Mouse (Mus musculus): Measurements from ENCODE around the gene Casq1. TPM values are rescaled to one million over a fixed set of nuclear protein-coding genes. Genes with fewer than 3 reads are reported as not detected.
A peak's percentile ranks its signal among the peaks of the same experiment; 100 is the strongest.

The Casq1 gene
- total RNA-seq, 2 experiments from 2014 or later: not detected

DNA sequence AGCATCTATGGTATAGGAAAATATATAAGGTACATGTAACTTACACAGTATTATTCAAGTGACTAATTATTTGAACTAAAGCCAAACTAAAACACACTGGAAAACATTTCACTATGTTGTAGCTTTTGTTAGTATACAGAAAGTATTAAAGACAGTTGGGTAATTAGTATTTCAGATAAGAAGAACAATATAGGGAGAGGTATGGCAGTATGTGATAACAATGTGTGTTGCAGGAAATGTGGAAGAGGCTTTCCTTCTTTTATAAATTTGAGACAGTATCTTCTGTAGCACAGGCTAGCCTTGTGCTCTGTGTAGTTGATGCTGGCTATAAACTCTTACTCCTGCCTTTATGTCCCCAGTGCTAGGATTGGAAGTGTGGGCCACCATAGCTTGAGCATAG is 35.8 kb downstream of the Casq1 start:
- ATAC-seq (ENCODE audit: poor library complexity, severe bottlenecking): no peak

DNA sequence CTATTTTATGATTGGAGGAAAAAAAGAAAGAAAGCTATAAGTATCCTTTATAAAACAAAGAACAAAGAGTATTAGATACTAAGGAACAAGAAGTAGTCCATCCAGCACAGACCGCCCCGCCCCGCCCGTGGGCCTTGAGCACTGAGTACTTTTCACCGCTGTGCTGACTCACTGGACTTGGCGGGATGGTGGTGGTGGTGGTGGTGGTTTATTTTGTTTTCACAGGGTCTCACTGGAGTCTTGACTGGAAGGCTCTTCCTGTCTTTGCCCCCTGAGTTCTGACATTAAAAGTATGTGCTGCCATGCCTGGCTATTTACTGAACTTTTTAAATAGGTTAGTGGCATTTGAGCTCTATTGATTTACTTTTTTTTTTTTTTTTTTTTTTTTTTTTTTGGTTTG is 36.6 kb downstream of the Casq1 start:
- ATAC-seq (ENCODE audit: poor library complexity, severe bottlenecking): no peak

DNA sequence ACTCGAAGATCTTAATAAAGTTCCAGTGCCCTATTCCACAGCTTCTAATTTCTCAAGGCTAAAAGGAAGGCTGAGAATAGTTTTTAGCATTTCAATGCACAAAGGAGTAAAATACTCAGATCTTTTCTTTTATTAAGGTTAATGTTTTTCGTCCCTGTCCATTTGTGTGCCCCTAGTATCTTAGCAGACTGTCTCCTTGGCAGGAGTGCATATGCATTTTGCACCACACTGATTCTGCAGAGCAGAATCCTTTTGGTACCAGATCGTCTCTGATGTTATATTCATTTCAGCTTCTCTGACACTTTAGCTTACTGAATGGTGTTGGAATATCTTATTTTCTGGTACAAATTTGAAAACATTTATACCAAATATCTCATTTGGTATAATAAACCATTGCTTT is 37.9 kb downstream of the Casq1 start:
- ATAC-seq (ENCODE audit: poor library complexity, severe bottlenecking): no peak

DNA sequence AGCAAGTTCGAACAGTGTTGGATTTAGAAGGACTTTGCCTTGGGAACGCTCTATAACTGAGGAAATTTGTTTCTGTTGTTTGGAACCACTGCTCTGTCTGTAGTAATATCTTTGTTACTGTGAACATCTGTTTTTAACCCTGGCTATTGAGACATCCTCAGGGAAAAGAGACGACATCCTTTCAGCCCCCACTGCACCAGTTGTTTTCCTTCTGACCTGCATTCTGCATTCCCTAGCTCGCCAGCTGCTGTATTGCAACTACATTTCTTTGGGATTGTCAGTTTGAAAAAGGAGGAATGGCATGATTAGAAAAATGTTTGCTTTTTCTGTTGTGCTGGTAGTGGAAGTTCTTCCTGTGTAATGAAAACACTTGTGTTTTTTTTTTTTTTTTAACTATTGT is 38.8 kb downstream of the Casq1 start:
- no peak for ATAC-seq (ENCODE audit: poor library complexity, severe bottlenecking)

DNA sequence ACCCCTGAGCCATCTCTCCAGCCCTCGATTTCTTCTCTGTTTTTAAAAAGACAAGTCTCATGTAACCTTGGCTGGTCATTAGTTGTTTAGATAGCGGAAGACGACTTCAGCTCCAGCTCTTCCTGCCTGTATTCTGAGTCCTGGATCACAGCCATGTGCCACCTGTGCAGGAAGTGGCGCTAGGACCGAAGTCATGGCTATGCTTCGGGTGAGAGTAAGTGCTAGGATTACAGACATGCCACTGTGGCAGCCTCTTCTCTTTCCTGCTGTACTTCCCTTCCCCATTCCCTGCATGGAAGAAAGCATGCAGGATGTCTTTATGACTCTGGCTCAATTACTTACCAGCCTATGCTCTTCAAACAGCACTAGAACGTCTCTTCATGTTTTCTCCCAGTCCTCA is 40.6 kb downstream of the Casq1 start:
- ATAC-seq (ENCODE audit: poor library complexity, severe bottlenecking): no peak

DNA sequence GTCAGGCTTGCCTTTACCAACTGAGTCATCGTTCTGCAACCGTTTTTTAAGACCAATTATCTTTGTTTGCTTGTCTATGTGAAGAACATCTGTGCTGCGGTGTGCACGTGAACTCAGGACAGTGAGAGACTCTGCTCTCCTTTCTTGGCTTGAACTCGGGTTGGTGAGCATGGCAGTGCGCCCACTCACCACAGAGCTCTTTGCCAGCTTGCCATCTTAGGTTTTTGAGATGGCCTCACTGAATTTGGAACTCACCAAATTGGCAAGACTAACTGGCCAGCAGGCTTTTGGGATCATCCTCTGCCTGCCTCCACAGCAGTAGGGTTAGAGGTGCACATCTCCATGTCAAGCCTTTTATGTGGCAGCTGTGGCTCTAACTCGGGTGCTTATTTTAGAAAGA is 41.9 kb downstream of the Casq1 start:
- no peak for ATAC-seq (ENCODE audit: poor library complexity, severe bottlenecking)

DNA sequence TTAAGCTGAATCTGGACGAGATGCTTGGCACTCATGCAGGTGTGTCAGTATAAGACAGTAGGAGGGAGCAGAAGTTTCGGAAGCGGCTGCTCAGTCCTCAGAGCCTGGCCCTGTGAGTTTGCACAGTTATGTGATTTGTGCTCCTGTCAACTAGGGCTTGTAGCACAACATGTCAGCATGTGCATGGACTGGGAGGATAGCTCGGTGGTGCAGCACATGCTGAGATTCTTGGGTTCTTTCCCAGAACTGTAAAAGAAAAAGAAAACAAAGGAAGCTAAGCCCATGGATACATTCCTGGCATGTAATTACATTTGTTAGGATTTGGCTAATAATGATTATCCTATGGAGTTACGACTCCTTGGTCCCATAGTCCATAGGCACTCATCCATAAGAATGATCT is 46.5 kb downstream of the Casq1 start:
- no peak for ATAC-seq (ENCODE audit: poor library complexity, severe bottlenecking)

DNA sequence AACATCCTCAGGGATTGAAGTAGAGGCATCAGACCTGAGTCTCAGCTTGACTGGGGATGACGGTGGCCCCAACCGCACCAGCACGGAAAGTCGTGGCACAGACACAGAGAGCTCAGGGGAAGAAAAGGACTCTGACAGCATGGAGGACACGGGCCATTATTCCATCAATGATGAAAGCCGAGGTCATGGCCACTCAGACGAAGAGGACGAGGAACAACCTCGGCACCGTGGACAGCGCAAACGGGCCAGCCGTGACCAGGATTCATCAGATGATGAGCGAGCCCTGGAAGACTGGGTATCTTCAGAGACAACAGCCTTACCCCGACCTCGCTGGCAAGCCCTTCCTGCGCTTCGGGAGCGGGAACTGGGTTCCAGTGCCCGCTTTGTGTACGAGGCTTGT is 47.3 kb downstream of the Casq1 start:
- ATAC-seq (ENCODE audit: poor library complexity, severe bottlenecking): no peak

DNA sequence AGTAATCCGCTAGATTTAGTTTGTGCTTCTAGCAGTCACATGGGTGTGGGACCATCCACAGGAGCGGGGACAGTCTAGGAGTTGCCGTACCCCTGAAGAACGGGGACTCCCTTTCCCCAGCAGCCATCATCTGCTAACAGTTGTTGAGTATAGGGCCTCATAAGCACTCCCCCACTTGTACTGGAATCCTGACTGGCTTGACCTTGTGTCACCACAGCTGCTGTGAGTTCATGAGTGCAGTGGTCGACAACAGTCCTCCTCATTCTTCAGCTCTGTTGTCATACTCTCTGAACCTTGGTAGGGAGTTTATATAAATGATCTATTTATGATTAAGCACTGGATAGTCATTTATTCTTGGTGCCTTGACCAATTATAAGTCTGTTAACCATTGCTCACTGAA is 49.9 kb downstream of the Casq1 start:
- no peak for ATAC-seq (ENCODE audit: poor library complexity, severe bottlenecking)

DNA sequence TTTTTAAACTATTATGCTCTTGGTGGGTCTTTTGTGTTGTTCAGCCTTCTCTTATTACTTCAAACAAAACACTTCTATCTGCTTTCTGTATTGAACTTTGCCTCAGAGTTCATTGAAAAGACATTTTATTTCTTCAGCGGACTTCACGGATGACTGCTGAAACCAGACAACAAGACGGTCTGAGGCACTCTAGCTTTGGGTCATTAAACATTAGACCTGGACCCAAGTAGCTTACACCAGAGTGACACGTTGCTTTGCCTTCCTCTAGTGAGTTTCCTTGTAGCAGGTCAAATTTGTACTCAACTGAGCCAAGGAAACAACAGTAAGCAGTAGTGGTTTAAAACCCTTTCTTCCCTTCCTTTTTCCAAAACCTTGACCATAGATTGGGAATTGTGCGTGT is 51.8 kb downstream of the Casq1 start:
- ATAC-seq (ENCODE audit: poor library complexity, severe bottlenecking): no peak

DNA sequence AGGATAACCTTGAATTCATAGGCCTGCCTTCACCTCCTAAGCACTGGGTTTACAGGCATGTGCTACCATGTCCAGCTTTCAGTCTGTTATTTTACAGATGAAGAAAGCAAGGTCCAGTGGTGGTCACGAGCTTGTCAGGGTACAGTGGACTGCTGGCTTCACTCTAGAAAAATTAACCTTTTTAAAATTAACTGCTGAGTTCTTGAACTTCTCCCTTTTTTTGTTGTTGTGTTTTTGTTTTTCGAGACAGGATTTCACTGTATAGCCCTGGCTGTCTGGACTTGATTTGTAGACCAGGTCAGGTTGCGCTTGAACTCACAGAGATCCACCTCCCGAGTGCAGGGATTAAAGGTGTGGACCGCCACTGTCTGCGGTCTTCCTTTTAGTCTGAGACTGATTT is 56.7 kb downstream of the Casq1 start:
- no peak for ATAC-seq (ENCODE audit: poor library complexity, severe bottlenecking)

DNA sequence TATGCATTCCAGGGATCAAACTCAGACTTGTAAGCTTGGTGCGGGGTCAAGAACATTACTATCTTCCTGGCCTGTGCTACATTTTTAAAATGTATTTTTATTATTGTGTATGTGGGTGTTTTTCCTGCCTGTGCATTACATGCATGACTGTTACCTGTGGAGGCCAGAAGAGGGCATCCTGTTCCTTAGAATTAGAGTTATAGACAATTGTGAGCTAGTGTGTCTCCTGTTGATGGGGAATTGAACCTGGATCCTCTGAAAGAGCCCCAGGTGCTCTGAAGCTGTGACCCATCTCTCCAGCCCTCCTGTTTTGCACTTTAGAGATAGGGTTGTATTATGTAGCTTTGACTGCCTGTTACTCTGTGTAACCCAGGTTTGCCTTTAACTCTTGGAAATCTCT is 57.7 kb downstream of the Casq1 start:
- 0 out of 2 replicates have a peak, but pooled peaks have one; percentile 49 for ATAC-seq (ENCODE audit: poor library complexity, severe bottlenecking)

DNA sequence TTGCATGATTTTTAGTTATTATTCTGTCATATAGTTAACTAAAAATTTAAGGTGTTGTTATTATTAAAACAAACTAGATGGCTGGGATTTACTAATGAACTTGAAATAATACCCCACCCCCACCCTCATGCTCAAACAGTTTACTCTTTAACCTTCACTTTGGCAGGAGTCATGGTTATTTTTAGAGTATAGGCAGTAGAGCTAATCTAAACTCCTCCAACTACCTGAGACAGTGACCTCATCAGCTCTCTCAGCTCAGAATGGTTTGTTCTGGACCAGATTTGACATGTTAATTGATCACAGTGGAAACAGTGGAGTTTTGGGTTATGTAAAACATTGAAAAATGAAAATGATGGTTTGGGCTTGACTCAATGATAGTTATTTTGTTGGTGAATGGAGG is 59.2 kb downstream of the Casq1 start:
- no peak for ATAC-seq (ENCODE audit: poor library complexity, severe bottlenecking)

DNA sequence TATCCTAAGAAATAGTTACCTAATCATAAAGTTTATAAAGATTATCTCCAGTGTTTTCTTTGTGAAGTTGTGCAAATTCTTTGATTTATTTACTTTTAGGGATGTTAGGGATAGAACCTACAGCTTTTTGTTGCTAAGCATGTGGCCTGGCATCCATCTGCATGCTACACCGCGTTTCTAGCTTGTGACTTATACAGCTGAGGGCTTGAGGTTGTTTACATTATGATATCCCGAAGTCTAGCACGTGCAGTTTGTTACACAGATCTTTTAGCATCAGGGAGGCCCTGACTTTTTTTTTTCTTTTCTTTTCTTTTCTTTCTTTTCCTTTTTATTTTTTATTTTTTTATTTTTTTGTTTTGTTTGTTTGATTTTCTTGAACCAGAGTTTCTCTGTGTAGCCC is 59.7 kb downstream of the Casq1 start:
- no peak for ATAC-seq (ENCODE audit: poor library complexity, severe bottlenecking)

Other genes with a start within 250 kb of the Casq1 start
- gene Vangl2, start 191.4 kb downstream of the Casq1 start, total RNA-seq (2015): 2.1 and 2.8 TPM in 2 replicates
- gene Vangl2, start 191.4 kb downstream of the Casq1 start, total RNA-seq (2017): 1.8 and 2.5 TPM in 2 replicates
- gene Nhlh1, start 162.3 kb downstream of the Casq1 start, total RNA-seq (2015): not detected in 2 replicates
- gene Nhlh1, start 162.3 kb downstream of the Casq1 start, total RNA-seq (2017): not detected in 2 replicates
- 120 and 132 TPM in 2 replicates for gene Copa, start 137.3 kb downstream of the Casq1 start, total RNA-seq (2015)
- gene Copa, start 137.3 kb downstream of the Casq1 start, total RNA-seq (2017): 122 and 132 TPM in 2 replicates
- gene Ncstn, start 137.1 kb downstream of the Casq1 start, total RNA-seq (2015): 81.2 and 87.8 TPM in 2 replicates
- gene Ncstn, start 137.1 kb downstream of the Casq1 start, total RNA-seq (2017): 39.8 and 45.5 TPM in 2 replicates
- 16.6 and 17.5 TPM in 2 replicates for gene Pex19, start 93.1 kb downstream of the Casq1 start, total RNA-seq (2015)
- gene Pex19, start 93.1 kb downstream of the Casq1 start, total RNA-seq (2017): 33.9 and 36.5 TPM in 2 replicates
- gene Dcaf8, start 71.8 kb downstream of the Casq1 start, total RNA-seq (2015): 18.9 and 19.4 TPM in 2 replicates
- 63.9 and 71.6 TPM in 2 replicates for gene Dcaf8, start 71.8 kb downstream of the Casq1 start, total RNA-seq (2017)
- gene Pea15a, start 13.1 kb downstream of the Casq1 start, total RNA-seq (2015): 16.1 and 17.5 TPM in 2 replicates
- 13.6 and 18.5 TPM in 2 replicates for gene Pea15a, start 13.1 kb downstream of the Casq1 start, total RNA-seq (2017)
- not detected in 2 replicates for gene Atp1a4, start 38.5 kb upstream of the Casq1 start, total RNA-seq (2015)
- gene Atp1a4, start 38.5 kb upstream of the Casq1 start, total RNA-seq (2017): not detected in 2 replicates
- gene Igsf8, start 41.8 kb upstream of the Casq1 start, total RNA-seq (2015): 29.6 and 40.0 TPM in 2 replicates
- gene Igsf8, start 41.8 kb upstream of the Casq1 start, total RNA-seq (2017): 26.1 and 34.4 TPM in 2 replicates
- 0.02 TPM in 1 of 2 replicates, not detected in the other for gene Atp1a2, start 78.2 kb upstream of the Casq1 start, total RNA-seq (2015)
- gene Atp1a2, start 78.2 kb upstream of the Casq1 start, total RNA-seq (2017): not detected in 2 replicates
- not detected in 2 replicates for gene Kcnj9, start 109.5 kb upstream of the Casq1 start, total RNA-seq (2015)
- gene Kcnj9, start 109.5 kb upstream of the Casq1 start, total RNA-seq (2017): not detected in 2 replicates
- 0.23 and 0.42 TPM in 2 replicates for gene Kcnj10, start 121.3 kb upstream of the Casq1 start, total RNA-seq (2015)
- 0.26 and 0.28 TPM in 2 replicates for gene Kcnj10, start 121.3 kb upstream of the Casq1 start, total RNA-seq (2017)
- 14.1 and 15.5 TPM in 2 replicates for gene Pigm, start 156.7 kb upstream of the Casq1 start, total RNA-seq (2015)
- 14.8 and 15.1 TPM in 2 replicates for gene Pigm, start 156.7 kb upstream of the Casq1 start, total RNA-seq (2017)